Mouse (Mus musculus): ENCODE results near the gene Dlst.

- TF ChIP-seq CTCF (IDR thresholded peaks at IDR 0.05; ENCODE audit: low read depth) (no peak), EP300 (IDR thresholded peaks at IDR 0.05; ENCODE audit: low read depth) (no peak)
Measured at GRCm38 (mm10) chr12:85164996-85165395, 54.4 kb downstream of the Dlst start.
